Mouse (Mus musculus) stomach, postnatal 0 days (tissue): ENCODE data around the gene Arfgap2. TPM values are rescaled to one million over a fixed set of nuclear protein-coding genes. Genes with fewer than 3 reads are reported as not detected.
A peak's percentile ranks its signal among the peaks of the same experiment; 100 is the strongest.

Experiments
- ATAC-seq: fragments of 200-750 bp; cut with Nextera tagmentation; 2 replicates; pipeline ENCODE4 v1.8.0; 2017; ENCODE audit not compliant: low FRiP score, low TSS enrichment
- DNase-seq: peaks from one replicate; pipeline ENCODE4 v3.0.0-alpha.2; 2016; ENCODE audit warnings: low spot score
- H3K27ac ChIP-seq: fragments of 300-500 bp; sonication (generic); replicated peaks from 2 replicates; pipeline ENCODE4 v1.5.1; 2014; ENCODE audit warnings: mild to moderate bottlenecking, control low read depth
- H3K27me3 ChIP-seq: fragments of 300-500 bp; sonication (generic); 2 replicates; pipeline ENCODE4 v1.6.1; 2014; ENCODE audit warnings: low read length; ENCODE audit not compliant: control insufficient read depth, insufficient read depth
- H3K36me3 ChIP-seq: fragments of 300-500 bp; sonication (generic); 2 replicates; pipeline ENCODE4 v1.6.1; 2014; ENCODE audit warnings: low read length, mixed read lengths; ENCODE audit not compliant: control insufficient read depth, insufficient read depth
- H3K4me1 ChIP-seq: fragments of 300-500 bp; sonication (generic); replicated peaks from 2 replicates; pipeline ENCODE4 v1.6.1; 2014; ENCODE audit warnings: antibody characterized with exemption; ENCODE audit not compliant: control insufficient read depth, insufficient read depth
- H3K4me2 ChIP-seq: fragments of 300-500 bp; sonication (generic); replicated peaks from 2 replicates; pipeline ENCODE4 v1.6.1; 2014; ENCODE audit warnings: low read depth, mild to moderate bottlenecking, control low read depth, moderate library complexity
- H3K4me3 ChIP-seq: fragments of 300-500 bp; sonication (generic); 2 replicates; pipeline ENCODE4 v1.5.1; 2014; ENCODE audit warnings: low read depth, low read length, control low read depth
- H3K9ac ChIP-seq: fragments of 300-500 bp; sonication (generic); 2 replicates; pipeline ENCODE4 v1.6.1; 2014; ENCODE audit warnings: mild to moderate bottlenecking, low read length, control low read depth, mixed read lengths
- H3K9me3 ChIP-seq: fragments of 300-500 bp; sonication (generic); 2 replicates; pipeline ENCODE4 v1.6.1; 2016; ENCODE audit warnings: low read length; ENCODE audit not compliant: control insufficient read depth
- CTCF ChIP-seq: IDR thresholded peaks from 2 replicates; pipeline ENCODE4 v1.5.1; 2016; ENCODE audit warnings: antibody characterized with exemption, low read depth, mild to moderate bottlenecking, moderate library complexity
- EP300 ChIP-seq: optimal IDR thresholded peaks from 2 replicates; pipeline ENCODE3; 2016; ENCODE audit warnings: antibody characterized with exemption
- WGBS: fragments of 180-500 bp; shearing (Covaris S2); extraction: QIAGEN DNeasy Blood & Tissue Kit; methylation state at CpG from one replicate; pipeline ENCODE4 v1.1.7; 2014; 5-methylcytosine and 5-hydroxymethylcytosine counted together
- polyA plus RNA-seq: library from polyadenylated mRNA; unstranded; fragments of >200 nt; fragmentation: Nextera tagmentation; extraction: Ambion mirVana; gene quantifications from 2 replicates; pipeline ENCODE4 v1.2.1, GENCODE M21; 2015

Arfgap2 gene
- polyA plus RNA-seq: 46.7 and 48.1 TPM in 2 replicates

DNA sequence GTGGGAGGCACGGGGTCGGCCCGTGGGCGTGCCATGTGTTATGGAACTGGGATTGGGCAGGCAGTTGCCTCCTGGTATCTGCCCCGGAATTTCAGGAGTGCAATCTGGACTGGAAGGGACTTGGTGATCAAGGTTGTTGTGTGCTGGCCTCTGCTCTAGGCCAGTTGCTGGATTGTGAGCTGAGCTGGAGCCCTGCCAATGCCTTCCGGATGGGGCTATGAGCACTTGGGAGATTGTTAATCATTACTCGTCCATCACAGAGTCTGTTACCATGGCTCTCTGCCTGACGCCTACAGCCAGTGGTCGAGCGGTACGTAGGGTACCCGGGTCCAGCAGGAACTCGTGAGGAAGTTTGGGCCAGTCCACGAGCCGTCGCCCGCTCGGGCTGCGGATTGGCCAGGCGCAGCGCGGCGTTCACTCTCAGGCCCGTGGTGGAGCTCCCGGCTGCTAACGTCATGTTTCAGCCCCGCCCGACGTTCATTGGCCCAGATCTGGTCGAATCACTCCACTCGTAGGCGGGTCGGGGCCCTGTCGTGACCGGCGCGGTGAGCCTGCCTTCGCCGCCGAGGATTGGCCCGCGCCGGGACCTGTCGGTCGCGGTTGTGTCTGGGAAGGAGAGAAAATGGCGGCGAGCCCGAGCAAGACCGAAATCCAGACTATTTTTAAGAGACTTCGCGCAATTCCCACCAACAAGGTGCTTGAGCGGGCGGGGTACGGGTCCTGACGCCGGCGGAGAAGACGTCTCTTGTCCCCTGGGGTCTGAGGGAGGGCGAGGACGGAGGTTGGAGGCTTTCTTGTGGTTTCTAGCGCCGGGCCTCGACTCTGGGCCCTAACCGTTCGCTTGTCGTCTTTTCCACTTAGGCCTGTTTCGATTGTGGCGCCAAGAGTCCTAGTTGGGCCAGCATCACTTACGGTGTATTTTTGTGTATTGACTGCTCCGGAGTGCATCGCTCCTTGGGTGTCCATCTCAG is at the start of gene Arfgap2:
TSS of gene Arfgap2 (plus strand) at position 264 of the 971 bp plus-strand sequence.
- H3K9me3 ChIP-seq: no peaks in the 10 kb centered on the region
- peak within 1 kb of the TSS; percentile 78 for H3K4me3 ChIP-seq
- H3K36me3 ChIP-seq: peaks cover 36% of the 10 kb centered on the region
- H3K4me1 ChIP-seq: 0 out of 2 replicates have a peak, but pooled peaks cover 2% of the 10 kb centered on the region
- ATAC-seq: peak; percentile 98
- WGBS: 1% methylated on average over 72 of the region's 72 CpGs
- no peaks in the 10 kb centered on the region for H3K27me3 ChIP-seq
- TF ChIP-seq EP300: no peak
- TF ChIP-seq CTCF: peak; percentile 11; the same call in 1 of the 2 replicates
- peak within 1 kb of the TSS; percentile 96 for H3K9ac ChIP-seq
- H3K27ac ChIP-seq: peak within 1 kb of the TSS; percentile 96
- H3K4me2 ChIP-seq: peak within 1 kb of the TSS; percentile 82
- DNase-seq: peak; percentile 99

DNA sequence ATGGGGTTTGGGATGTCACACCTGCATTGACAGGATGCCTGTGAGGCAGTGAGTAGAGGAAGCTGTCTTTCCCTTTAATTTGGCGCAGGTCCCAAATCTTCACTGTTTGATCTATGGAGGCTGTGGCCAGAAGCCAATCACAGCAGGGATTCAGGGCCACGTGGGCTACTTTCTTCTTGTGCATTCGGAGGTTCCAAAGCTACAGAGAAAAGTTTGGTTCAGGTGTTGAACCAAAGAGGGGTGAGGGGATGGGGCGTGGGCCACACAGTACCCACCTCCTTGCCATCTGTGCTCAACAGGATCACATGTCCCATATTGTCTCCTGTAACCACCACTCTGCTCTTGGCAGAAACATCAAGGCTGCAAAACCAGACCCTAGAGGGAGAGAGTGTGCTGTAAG is 47.7 kb upstream of the Arfgap2 start:
- DNase-seq: peak; percentile 23
- no peaks in the 10 kb centered on the region for H3K4me1 ChIP-seq
- TF ChIP-seq EP300: no peak
- TF ChIP-seq CTCF: no peak
- WGBS: 55% methylated on average over 4 of the region's 4 CpGs
- H3K36me3 ChIP-seq: peaks cover 2% of the 10 kb centered on the region; the same call in 1 of the 2 replicates
- no peak overlapping the region for H3K4me2 ChIP-seq
- no peaks in the 10 kb centered on the region for H3K27me3 ChIP-seq
- H3K27ac ChIP-seq: no peak overlapping the region
- no peak overlapping the region for H3K9ac ChIP-seq
- no peaks in the 10 kb centered on the region for H3K9me3 ChIP-seq
- no peak overlapping the region for H3K4me3 ChIP-seq
- no peak for ATAC-seq

DNA sequence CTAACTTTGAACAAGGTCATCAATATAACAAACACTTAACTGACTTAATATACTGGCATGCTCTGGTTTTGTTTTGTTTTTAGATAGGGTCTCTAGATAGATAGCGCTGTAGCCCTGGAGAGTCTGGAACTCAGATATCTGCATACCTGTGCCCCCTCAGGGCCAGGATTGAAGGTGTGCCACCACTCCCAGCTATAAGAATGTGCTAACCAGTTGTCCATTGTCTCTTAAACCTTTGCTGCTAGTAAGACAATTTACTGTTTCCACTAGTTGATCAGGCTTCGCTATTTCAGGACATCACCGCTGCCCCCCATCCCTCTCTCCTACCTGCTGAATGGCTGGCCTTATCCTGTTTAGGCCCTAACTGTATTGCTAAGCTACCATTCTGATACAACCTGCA is 44.3 kb upstream of the Arfgap2 start:
- TF ChIP-seq EP300: no peak
- no peak for TF ChIP-seq CTCF
- no peaks in the 10 kb centered on the region for H3K36me3 ChIP-seq
- H3K4me1 ChIP-seq: no peaks in the 10 kb centered on the region
- DNase-seq: no peak
- WGBS: 87% methylated on average over 3 of the region's 3 CpGs
- no peak overlapping the region for H3K4me3 ChIP-seq
- no peak for ATAC-seq
- no peak overlapping the region for H3K4me2 ChIP-seq
- H3K27ac ChIP-seq: no peak overlapping the region
- no peaks in the 10 kb centered on the region for H3K9me3 ChIP-seq
- no peak overlapping the region for H3K9ac ChIP-seq
- H3K27me3 ChIP-seq: no peaks in the 10 kb centered on the region

DNA sequence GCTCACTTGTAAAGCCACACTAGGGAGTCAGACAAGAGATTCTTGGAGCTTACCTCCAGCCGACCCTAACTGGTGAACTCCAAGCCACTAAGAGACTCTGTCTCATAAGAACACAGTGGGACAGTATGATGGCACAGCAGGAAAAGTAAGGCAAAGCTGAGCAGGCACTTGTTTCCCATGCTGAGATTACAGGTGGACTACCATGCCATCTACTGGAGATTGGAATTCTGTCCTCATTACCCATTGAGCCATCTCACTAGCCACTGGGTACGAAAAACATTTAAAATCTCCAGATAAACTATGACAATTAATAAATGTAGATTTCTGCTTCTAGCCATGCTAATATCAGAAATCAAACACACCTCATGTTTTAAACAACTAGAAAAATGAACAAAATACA is 41.2 kb upstream of the Arfgap2 start:
- WGBS: 89% methylated on average over 2 of the region's 2 CpGs
- Histone ChIP-seq H3K4me2 (no peak overlapping the region), H3K9ac (no peak overlapping the region), H3K4me1 (no peaks in the 10 kb centered on the region), H3K27me3 (no peaks in the 10 kb centered on the region), H3K9me3 (no peaks in the 10 kb centered on the region), H3K27ac (no peak overlapping the region), H3K4me3 (no peak overlapping the region), H3K36me3 (no peaks in the 10 kb centered on the region)
- no peak for DNase-seq
- TF ChIP-seq EP300: no peak
- TF ChIP-seq CTCF: peak; percentile 39
- no peak for ATAC-seq

DNA sequence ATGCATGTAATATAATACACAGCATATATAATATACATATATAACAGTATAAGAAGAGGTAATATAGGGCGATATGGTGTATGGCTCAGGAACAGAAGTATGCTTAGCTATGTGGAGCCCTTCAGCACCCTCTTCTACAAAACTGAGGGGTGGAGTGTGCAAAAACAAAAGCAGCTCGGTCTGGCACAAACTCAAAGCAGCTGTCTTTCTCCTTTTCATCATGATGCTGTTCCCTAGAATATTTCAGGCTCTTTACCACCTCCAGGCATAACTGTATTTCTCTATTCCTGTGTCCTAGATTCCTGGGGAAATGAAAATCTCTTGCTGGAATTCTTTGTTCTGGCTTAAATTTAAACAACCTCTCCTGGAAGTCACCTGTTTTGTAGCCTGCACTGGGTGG is 35.0 kb upstream of the Arfgap2 start:
- Histone ChIP-seq H3K4me1 (no peaks in the 10 kb centered on the region), H3K36me3 (no peaks in the 10 kb centered on the region; the same call in 1 of the 2 replicates), H3K4me2 (no peak overlapping the region), H3K9me3 (no peaks in the 10 kb centered on the region), H3K4me3 (no peak overlapping the region), H3K27ac (no peak overlapping the region), H3K27me3 (no peaks in the 10 kb centered on the region), H3K9ac (no peak overlapping the region)
- 87% methylated on average over 2 of the region's 2 CpGs for WGBS
- ATAC-seq: no peak
- DNase-seq: no peak
- no peak for TF ChIP-seq EP300
- TF ChIP-seq CTCF: no peak
